Mouse (Mus musculus): ENCODE measurements at regions not wholly inside any gene's neighbourhood (a gene's known extent, or its start where the extent isn't known, plus 50 kb on each side); places are given as distances from the start of the nearest gene placed in this dataset.

DNA sequence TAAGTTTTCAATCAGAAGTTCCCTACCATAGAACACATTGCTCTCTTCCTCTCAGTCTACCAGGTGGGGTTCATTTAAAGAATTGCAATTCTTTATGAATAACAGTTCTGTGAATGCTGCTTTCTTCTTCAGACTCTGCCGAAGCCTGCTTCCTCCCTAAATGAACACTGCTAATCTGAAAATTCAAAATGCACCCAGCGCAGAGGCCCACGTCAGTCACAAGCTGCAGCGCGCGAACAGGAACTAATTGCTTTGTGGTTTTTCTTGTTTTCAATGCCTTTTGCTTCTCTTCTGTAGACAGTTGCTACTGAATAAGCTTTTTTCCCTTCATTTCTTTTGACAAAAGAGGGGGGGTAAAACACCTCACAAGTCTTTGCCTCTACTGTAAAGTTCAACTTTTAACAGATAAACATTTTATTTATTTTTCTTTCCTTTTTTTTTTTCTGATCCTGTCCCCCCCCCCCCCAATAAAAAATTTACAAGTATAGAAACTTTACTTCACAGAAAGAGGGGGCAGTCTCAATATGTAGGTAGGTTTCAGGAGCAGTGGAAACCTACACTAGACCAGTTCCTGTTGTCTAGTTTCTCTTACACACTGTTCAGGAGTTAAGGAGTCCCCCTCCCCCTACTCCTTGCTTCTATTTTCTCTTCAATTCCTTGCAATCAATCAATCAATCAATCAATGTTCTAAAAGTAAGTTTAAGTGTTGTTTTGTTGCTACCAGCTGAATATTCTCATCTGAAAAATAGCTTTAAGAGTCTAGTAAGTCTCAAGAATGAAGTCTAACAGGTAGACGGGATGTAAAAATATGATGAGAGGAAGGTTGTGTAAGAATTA lies 58.2 kb upstream of the Rgs1 start:
- H3K4me2 ChIP-seq (ENCODE audit: low read length): no peak overlapping the region
- WGBS: 41% methylated on average over 7 of the region's 7 CpGs
- no peaks in the 10 kb centered on the region for H3K9me3 ChIP-seq (ENCODE audit: control insufficient read depth, low read length)
- H3K27ac ChIP-seq (ENCODE audit: low read length): no peak overlapping the region
- no peak overlapping the region for H3K4me3 ChIP-seq (replicated peaks; ENCODE audit: low read length)
- H3K4me1 ChIP-seq (replicated peaks; ENCODE audit: control insufficient read depth, insufficient read depth, low read length): no peaks in the 10 kb centered on the region
- ATAC-seq: no peak
- no peak overlapping the region for H3K9ac ChIP-seq (replicated peaks; ENCODE audit: low read depth, low read length)
- no peaks in the 10 kb centered on the region for H3K36me3 ChIP-seq (ENCODE audit: control insufficient read depth, insufficient read depth)
- no peaks in the 10 kb centered on the region for H3K27me3 ChIP-seq (replicated peaks; ENCODE audit: control insufficient read depth, insufficient read depth, low read length)

DNA sequence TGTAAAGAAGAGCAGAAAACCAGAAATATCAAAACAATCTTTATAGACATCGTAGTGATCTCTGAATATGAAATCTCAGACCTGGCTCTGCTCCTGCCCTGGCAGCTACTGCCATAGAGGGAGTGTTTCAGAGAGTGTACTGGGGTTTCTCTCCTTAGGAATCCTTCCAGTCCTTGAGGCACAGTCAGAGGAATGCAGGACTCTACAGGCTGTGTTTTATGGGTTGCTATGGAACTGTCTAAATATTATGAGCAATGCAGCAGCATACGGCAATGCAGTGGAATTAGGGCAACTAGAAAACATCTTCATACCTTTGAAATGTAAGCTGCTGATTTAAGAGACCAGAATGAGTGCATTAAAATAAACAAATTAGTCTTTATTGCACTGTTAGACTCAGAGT lies 57.2 kb upstream of the Rgs1 start:
- no peaks in the 10 kb centered on the region for H3K36me3 ChIP-seq (ENCODE audit: control insufficient read depth, insufficient read depth)
- H3K27me3 ChIP-seq (replicated peaks; ENCODE audit: control insufficient read depth, insufficient read depth, low read length): no peaks in the 10 kb centered on the region
- no peak overlapping the region for H3K4me3 ChIP-seq (replicated peaks; ENCODE audit: low read length)
- H3K4me2 ChIP-seq (ENCODE audit: low read length): no peak overlapping the region
- ATAC-seq: no peak
- H3K27ac ChIP-seq (ENCODE audit: low read length): no peak overlapping the region
- no peaks in the 10 kb centered on the region for H3K9me3 ChIP-seq (ENCODE audit: control insufficient read depth, low read length)
- no peaks in the 10 kb centered on the region for H3K4me1 ChIP-seq (replicated peaks; ENCODE audit: control insufficient read depth, insufficient read depth, low read length)
- WGBS: 53% methylated on average over 2 of the region's 2 CpGs
- H3K9ac ChIP-seq (replicated peaks; ENCODE audit: low read depth, low read length): no peak overlapping the region

GRCm38 (mm10) chr1:144300670-144301069 lies 51.6 kb upstream of the Rgs1 start:
- ATAC-seq: no peak
- Histone ChIP-seq H3K27ac (ENCODE audit: low read length) (no peak overlapping the region), H3K9ac (replicated peaks; ENCODE audit: low read depth, low read length) (no peak overlapping the region), H3K4me1 (replicated peaks; ENCODE audit: control insufficient read depth, insufficient read depth, low read length) (no peaks in the 10 kb centered on the region), H3K4me3 (replicated peaks; ENCODE audit: low read length) (no peak overlapping the region), H3K4me2 (ENCODE audit: low read length) (no peak overlapping the region), H3K36me3 (ENCODE audit: control insufficient read depth, insufficient read depth) (no peaks in the 10 kb centered on the region), H3K27me3 (replicated peaks; ENCODE audit: control insufficient read depth, insufficient read depth, low read length) (no peaks in the 10 kb centered on the region), H3K9me3 (ENCODE audit: control insufficient read depth, low read length) (no peaks in the 10 kb centered on the region)
- WGBS: 89% methylated on average over 2 of the region's 2 CpGs
